Mouse (Mus musculus): Measurements from ENCODE around the gene Armh1. TPM values are rescaled to one million over a fixed set of nuclear protein-coding genes. Genes with fewer than 3 reads are reported as not detected.
"Not testable (repeated sequence)": the region's sequence is repeated elsewhere in the genome, so short reads cannot be mapped to it uniquely, and the experiment has no call there.

Armh1 gene
- polyA plus RNA-seq, 1 experiment: not detected

- Histone ChIP-seq H3K36me3 (replicated peaks; ENCODE audit: low read length) (no peaks in the 10 kb centered on the region), H3K4me3 (replicated peaks) (peak overlapping the region; percentile 21), H3K9me3 (no peaks in the 10 kb centered on the region), H3K4me1 (peaks cover 32% of the 10 kb centered on the region), H3K27me3 (replicated peaks) (peaks cover 32% of the 10 kb centered on the region)
- TF ChIP-seq FLI1 (IDR thresholded peaks at IDR 0.05; ENCODE audit: low read length) (no peak), GATA1 (IDR thresholded peaks at IDR 0.05; ENCODE audit: borderline replicate concordance, low read length) (no peak)
Measured at GRCm38 (mm10) chr4:117210147-117211074, 41.5 kb downstream of the Armh1 start.

- H3K4me1 ChIP-seq: peaks cover 27% of the 10 kb centered on the region
- H3K27me3 ChIP-seq (replicated peaks): peaks cover 29% of the 10 kb centered on the region
- no peak overlapping the region for H3K4me3 ChIP-seq (replicated peaks)
- no peaks in the 10 kb centered on the region for H3K9me3 ChIP-seq
- TF ChIP-seq FLI1 (IDR thresholded peaks at IDR 0.05; ENCODE audit: low read length) (no peak), GATA1 (IDR thresholded peaks at IDR 0.05; ENCODE audit: borderline replicate concordance, low read length) (no peak)
- H3K36me3 ChIP-seq (replicated peaks; ENCODE audit: low read length): no peaks in the 10 kb centered on the region
Measured at GRCm38 (mm10) chr4:117209592-117209991, 42.3 kb downstream of the Armh1 start.

GRCm38 (mm10) chr4:117202992-117203354 lies 49.0 kb downstream of the Armh1 start:
- H3K4me3 ChIP-seq (replicated peaks): no peak overlapping the region
- H3K27me3 ChIP-seq (replicated peaks): peaks cover 2% of the 10 kb centered on the region
- no peaks in the 10 kb centered on the region for H3K36me3 ChIP-seq (replicated peaks; ENCODE audit: low read length)
- no peaks in the 10 kb centered on the region for H3K9me3 ChIP-seq
- peaks cover 17% of the 10 kb centered on the region for H3K4me1 ChIP-seq
- no peak for TF ChIP-seq GATA1 (IDR thresholded peaks at IDR 0.05; ENCODE audit: borderline replicate concordance, low read length)
- TF ChIP-seq FLI1 (IDR thresholded peaks at IDR 0.05; ENCODE audit: low read length): no peak

- Histone ChIP-seq H3K4me3 (replicated peaks) (peak overlapping the region; percentile 87), H3K27me3 (replicated peaks) (peaks cover 2% of the 10 kb centered on the region), H3K9me3 (no peaks in the 10 kb centered on the region), H3K36me3 (replicated peaks; ENCODE audit: low read length) (no peaks in the 10 kb centered on the region), H3K4me1 (peaks cover 17% of the 10 kb centered on the region)
- TF ChIP-seq GATA1 (IDR thresholded peaks at IDR 0.05; ENCODE audit: borderline replicate concordance, low read length) (no peak), FLI1 (IDR thresholded peaks at IDR 0.05; ENCODE audit: low read length) (no peak)
Measured at GRCm38 (mm10) chr4:117202046-117202991, 49.6 kb downstream of the Armh1 start.

GRCm38 (mm10) chr4:117191804-117192203 lies 60.1 kb downstream of the Armh1 start:
- Histone ChIP-seq H3K36me3 (replicated peaks; ENCODE audit: low read length) (no peaks in the 10 kb centered on the region), H3K27me3 (replicated peaks) (no peaks in the 10 kb centered on the region), H3K4me1 (peaks cover 30% of the 10 kb centered on the region), H3K9me3 (0 out of 2 replicates have a peak, but pooled peaks cover 3% of the 10 kb centered on the region), H3K4me3 (replicated peaks) (no peak overlapping the region)
- no peak for TF ChIP-seq GATA1 (IDR thresholded peaks at IDR 0.05; ENCODE audit: borderline replicate concordance, low read length)
- TF ChIP-seq FLI1 (IDR thresholded peaks at IDR 0.05; ENCODE audit: low read length): no peak

GRCm38 (mm10) chr4:117190660-117191059 lies 61.3 kb downstream of the Armh1 start:
- Histone ChIP-seq H3K9me3 (0 out of 2 replicates have a peak, but pooled peaks cover 3% of the 10 kb centered on the region), H3K36me3 (replicated peaks; ENCODE audit: low read length) (no peaks in the 10 kb centered on the region), H3K4me1 (peaks cover 30% of the 10 kb centered on the region), H3K27me3 (replicated peaks) (no peaks in the 10 kb centered on the region), H3K4me3 (replicated peaks) (no peak overlapping the region)
- no peak for TF ChIP-seq GATA1 (IDR thresholded peaks at IDR 0.05; ENCODE audit: borderline replicate concordance, low read length)
- TF ChIP-seq FLI1 (IDR thresholded peaks at IDR 0.05; ENCODE audit: low read length): no peak

- H3K4me3 ChIP-seq (replicated peaks): peak overlapping the region; percentile 92
- TF ChIP-seq GATA1 (IDR thresholded peaks at IDR 0.05; ENCODE audit: borderline replicate concordance, low read length) (no peak), FLI1 (IDR thresholded peaks at IDR 0.05; ENCODE audit: low read length) (no peak)
- H3K4me1 ChIP-seq: peaks cover 30% of the 10 kb centered on the region
- H3K27me3 ChIP-seq (replicated peaks): no peaks in the 10 kb centered on the region
- 0 out of 2 replicates have a peak, but pooled peaks cover 3% of the 10 kb centered on the region for H3K9me3 ChIP-seq
- no peaks in the 10 kb centered on the region for H3K36me3 ChIP-seq (replicated peaks; ENCODE audit: low read length)
Measured at GRCm38 (mm10) chr4:117189856-117190543, 61.9 kb downstream of the Armh1 start.

GRCm38 (mm10) chr4:117189382-117189855 lies 62.5 kb downstream of the Armh1 start:
- no peaks in the 10 kb centered on the region for H3K36me3 ChIP-seq (replicated peaks; ENCODE audit: low read length)
- no peaks in the 10 kb centered on the region for H3K27me3 ChIP-seq (replicated peaks)
- peak overlapping the region; percentile 92 for H3K4me3 ChIP-seq (replicated peaks)
- H3K9me3 ChIP-seq: 0 out of 2 replicates have a peak, but pooled peaks cover 3% of the 10 kb centered on the region
- H3K4me1 ChIP-seq: peaks cover 30% of the 10 kb centered on the region
- TF ChIP-seq GATA1 (IDR thresholded peaks at IDR 0.05; ENCODE audit: borderline replicate concordance, low read length) (no peak), FLI1 (IDR thresholded peaks at IDR 0.05; ENCODE audit: low read length) (no peak)

GRCm38 (mm10) chr4:117188969-117189368 lies 63.0 kb downstream of the Armh1 start:
- Histone ChIP-seq H3K27me3 (replicated peaks) (no peaks in the 10 kb centered on the region), H3K36me3 (replicated peaks; ENCODE audit: low read length) (no peaks in the 10 kb centered on the region), H3K9me3 (0 out of 2 replicates have a peak, but pooled peaks cover 3% of the 10 kb centered on the region), H3K4me3 (replicated peaks) (peak overlapping the region; percentile 92), H3K4me1 (peaks cover 30% of the 10 kb centered on the region)
- no peak for TF ChIP-seq GATA1 (IDR thresholded peaks at IDR 0.05; ENCODE audit: borderline replicate concordance, low read length)
- no peak for TF ChIP-seq FLI1 (IDR thresholded peaks at IDR 0.05; ENCODE audit: low read length)

- not testable (repeated sequence) for H3K9me3 ChIP-seq; H3K27me3 ChIP-seq (replicated peaks)
- peak overlapping the region; percentile 94 for H3K4me3 ChIP-seq (replicated peaks)
- H3K36me3 ChIP-seq (replicated peaks; ENCODE audit: low read length): peaks cover 23% of the 10 kb centered on the region
- H3K4me1 ChIP-seq: peaks cover 31% of the 10 kb centered on the region
Measured at GRCm38 (mm10) chr4:117182759-117183096, 69.2 kb downstream of the Armh1 start.

Data from megakaryocyte, embryonic 14.5 days (primary cell).